Mouse (Mus musculus) hindbrain, embryonic 16.5 days (tissue): ENCODE results near the gene Polh. TPM values are rescaled to one million over a fixed set of nuclear protein-coding genes. Genes with fewer than 3 reads are reported as not detected.

Experiments used
- ATAC-seq: fragments of 200-750 bp; cut with Nextera tagmentation; 2 replicates; pipeline ENCODE4 v1.8.0; 2017; ENCODE audit warnings: moderate TSS enrichment, moderate library complexity
- H3K27ac ChIP-seq: fragments of 300-500 bp; sonication (generic); 2 replicates; pipeline ENCODE4 v1.5.1; 2014; ENCODE audit warnings: low read depth, mild to moderate bottlenecking, control low read depth, low read length, moderate library complexity
- H3K27me3 ChIP-seq: fragments of 300-500 bp; sonication (generic); replicated peaks from 2 replicates; pipeline ENCODE4 v1.6.1; 2014; ENCODE audit warnings: low read length; ENCODE audit not compliant: control insufficient read depth, insufficient read depth
- H3K36me3 ChIP-seq: fragments of 300-500 bp; sonication (generic); 2 replicates; pipeline ENCODE4 v1.6.1; 2014; ENCODE audit warnings: mild to moderate bottlenecking, low read length, moderate library complexity, mixed read lengths; ENCODE audit not compliant: control insufficient read depth, insufficient read depth
- H3K4me1 ChIP-seq: fragments of 300-500 bp; sonication (generic); 2 replicates; pipeline ENCODE4 v1.6.1; 2014; ENCODE audit warnings: low read depth, low read length; ENCODE audit not compliant: control insufficient read depth, insufficient read depth
- H3K4me2 ChIP-seq: fragments of 300-500 bp; sonication (generic); 2 replicates; pipeline ENCODE4 v1.6.1; 2014; ENCODE audit warnings: mild to moderate bottlenecking, low read length, control low read depth, moderate library complexity
- H3K4me3 ChIP-seq: fragments of 300-500 bp; sonication (generic); 2 replicates; pipeline ENCODE4 v1.5.1; 2014; ENCODE audit warnings: mild to moderate bottlenecking, low read length, control low read depth, moderate library complexity
- H3K9ac ChIP-seq: fragments of 300-500 bp; sonication (generic); 2 replicates; pipeline ENCODE4 v1.6.1; 2014; ENCODE audit warnings: low read depth, mild to moderate bottlenecking, control low read depth, low read length, moderate library complexity
- H3K9me3 ChIP-seq: fragments of 300-500 bp; sonication (generic); 2 replicates; pipeline ENCODE4 v1.6.1; 2014; ENCODE audit warnings: mild to moderate bottlenecking, low read length, moderate library complexity; ENCODE audit not compliant: control insufficient read depth
- WGBS: fragments of 180-500 bp; shearing (Covaris S2); extraction: QIAGEN DNeasy Blood & Tissue Kit; methylation state at CpG from one replicate; pipeline ENCODE4 v1.1.7; 2014; 5-methylcytosine and 5-hydroxymethylcytosine counted together
- microRNA counts: library from miRNA; unstranded; fragments of <30 nt; microRNA quantifications from one replicate; lab custom pipeline; 2016
- microRNA-seq: library from miRNA; unstranded; fragments of <30 nt; microRNA quantifications from one replicate; pipeline ENCODE4, GENCODE M21; 2017
- polyA plus RNA-seq: library from polyadenylated mRNA; unstranded; fragments of >200 nt; fragmentation: Nextera tagmentation; extraction: Ambion mirVana; gene quantifications from 2 replicates; pipeline ENCODE4 v1.2.1, GENCODE M21; 2015

Gene Polh
- polyA plus RNA-seq, 1 experiment from 2014 or later, result 6.2 TPM

DNA sequence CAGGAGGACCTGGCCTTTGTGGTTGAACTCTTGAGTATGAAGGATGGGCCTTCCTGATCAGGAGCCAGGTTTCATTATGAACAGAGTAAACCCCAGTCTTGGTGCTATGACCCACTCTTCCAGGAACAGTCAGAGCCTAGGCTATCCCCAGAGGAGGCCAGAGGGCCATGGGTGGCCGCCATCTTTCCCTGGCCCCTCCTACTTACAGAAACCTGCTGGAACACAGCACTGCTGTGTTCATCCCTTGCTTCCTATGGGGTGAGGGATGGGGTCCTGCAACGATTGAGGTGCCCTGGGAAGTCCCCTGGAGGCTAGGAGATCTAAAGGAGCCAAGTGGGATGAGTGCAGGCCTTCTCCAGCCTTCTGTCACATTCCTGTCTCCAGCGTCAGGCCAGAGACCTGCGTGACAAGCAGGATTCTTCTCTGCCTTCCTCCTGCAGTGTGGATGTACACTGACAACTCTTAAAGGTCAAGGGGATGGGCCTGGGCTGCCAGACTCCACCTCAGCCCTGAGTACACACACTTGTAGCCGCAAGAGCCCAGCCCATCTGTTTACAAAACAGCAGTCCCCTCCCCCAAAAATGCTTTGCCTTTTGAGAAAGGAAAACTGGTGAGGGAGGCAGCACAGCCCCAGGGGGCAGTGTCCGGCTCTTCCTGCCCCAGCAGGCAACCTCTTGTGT is 74.5 kb downstream of the Polh start:
- WGBS, result 75% methylated on average over 6 of the region's 6 CpGs
- no peak for ATAC-seq
- no peak overlapping the region for H3K9ac ChIP-seq

GRCm38 (mm10) chr17:46126608-46127007 is 75.8 kb downstream of the Polh start:
- no peak for ATAC-seq
- Histone ChIP-seq H3K27me3 (no peaks in the 10 kb centered on the region), H3K9ac (no peak overlapping the region), H3K4me2 (no peak overlapping the region), H3K36me3 (peaks cover 58% of the 10 kb centered on the region), H3K4me3 (no peak overlapping the region), H3K4me1 (no peaks in the 10 kb centered on the region), H3K9me3 (no peaks in the 10 kb centered on the region), H3K27ac (no peak overlapping the region)
- 82% methylated on average over 6 of the region's 6 CpGs for WGBS

More for the DNA sequence above, 74.5 kb downstream of the Polh start:
- no peak overlapping the region for H3K4me3 ChIP-seq
- no peaks in the 10 kb centered on the region for H3K4me1 ChIP-seq
- H3K27me3 ChIP-seq, result no peaks in the 10 kb centered on the region
- H3K36me3 ChIP-seq, result peaks cover 53% of the 10 kb centered on the region
- no peaks in the 10 kb centered on the region for H3K9me3 ChIP-seq
- H3K27ac ChIP-seq, result no peak overlapping the region
- no peak overlapping the region for H3K4me2 ChIP-seq

DNA sequence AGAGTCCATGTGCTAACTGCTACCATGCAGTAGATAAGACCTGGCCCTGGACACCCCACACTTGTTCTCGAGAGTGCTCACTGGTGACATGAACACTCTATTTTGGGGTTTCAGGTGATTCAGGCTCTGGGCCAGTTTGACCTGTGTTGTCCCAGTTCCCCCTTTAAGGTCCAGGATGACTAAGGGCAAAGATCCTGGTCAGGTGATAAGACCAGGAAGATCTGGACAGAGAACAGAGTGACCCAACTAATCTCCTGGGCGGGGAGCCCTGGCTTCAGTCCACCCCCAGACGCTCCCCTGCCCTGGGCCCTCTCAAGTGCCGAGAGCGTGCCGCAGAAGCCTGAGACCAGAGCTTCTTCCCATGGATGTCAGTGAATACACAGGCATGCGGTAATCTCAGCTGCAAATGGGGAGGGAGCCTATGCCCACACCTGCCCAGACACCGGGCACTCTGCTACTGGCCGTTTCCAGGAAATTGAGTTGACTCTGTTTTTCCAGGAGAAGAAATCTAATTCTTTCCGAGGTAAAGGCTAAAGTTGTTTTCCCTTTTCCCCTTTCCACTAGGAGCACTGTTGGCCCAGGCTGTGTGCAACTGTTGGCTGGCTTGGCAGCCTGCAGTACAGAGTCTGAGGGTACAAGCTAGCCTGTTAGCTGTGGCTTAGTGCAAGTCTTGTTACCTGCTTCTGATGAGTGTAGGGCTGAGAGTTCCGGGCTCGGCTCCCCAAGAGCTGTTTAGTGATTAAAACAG is 78.3 kb downstream of the Polh start:
- Histone ChIP-seq H3K9me3 (no peaks in the 10 kb centered on the region), H3K9ac (no peak overlapping the region), H3K4me2 (no peak overlapping the region), H3K27me3 (no peaks in the 10 kb centered on the region), H3K4me1 (no peaks in the 10 kb centered on the region), H3K27ac (no peak overlapping the region), H3K4me3 (no peak overlapping the region), H3K36me3 (peaks cover 65% of the 10 kb centered on the region)
- ATAC-seq, result no peak
- 92% methylated on average over 12 of the region's 12 CpGs for WGBS

- H3K9ac ChIP-seq, result no peak overlapping the region
- 94% methylated on average over 4 of the region's 4 CpGs for WGBS
- ATAC-seq, result no peak
Observed at GRCm38 (mm10) chr17:46123285-46123684, 79.2 kb downstream of the Polh start.

DNA sequence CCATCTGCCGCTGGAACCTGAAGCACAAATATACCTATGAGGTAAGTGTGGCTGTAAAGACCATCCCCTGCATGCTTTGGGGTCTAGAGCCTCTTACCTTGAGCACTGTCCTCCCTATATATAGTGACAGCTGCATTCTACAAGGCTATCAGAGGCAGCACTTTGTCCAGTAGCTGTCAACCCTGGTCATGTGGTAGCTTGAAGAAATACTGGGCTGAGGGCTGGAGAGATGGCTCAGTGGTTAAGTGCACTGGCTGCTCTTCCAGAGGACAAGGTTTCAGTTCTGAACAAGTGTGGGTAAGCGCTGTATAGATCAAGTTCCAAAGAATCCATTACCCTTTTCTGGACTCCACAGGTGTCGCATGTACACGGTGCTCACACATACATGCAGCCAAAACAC is 79.7 kb downstream of the Polh start:
- no peaks in the 10 kb centered on the region for H3K27me3 ChIP-seq
- ATAC-seq, result no peak
- H3K36me3 ChIP-seq, result peaks cover 52% of the 10 kb centered on the region
- H3K27ac ChIP-seq, result no peak overlapping the region
- no peaks in the 10 kb centered on the region for H3K4me1 ChIP-seq
- H3K9ac ChIP-seq, result no peak overlapping the region
- H3K4me2 ChIP-seq, result no peak overlapping the region
- no peak overlapping the region for H3K4me3 ChIP-seq
- WGBS, result 94% methylated on average over 4 of the region's 4 CpGs
- no peaks in the 10 kb centered on the region for H3K9me3 ChIP-seq

More at GRCm38 (mm10) chr17:46123285-46123684, 79.2 kb downstream of the Polh start:
- H3K4me1 ChIP-seq, result no peaks in the 10 kb centered on the region
- H3K27ac ChIP-seq, result no peak overlapping the region
- peaks cover 57% of the 10 kb centered on the region for H3K36me3 ChIP-seq
- H3K4me3 ChIP-seq, result no peak overlapping the region
- H3K9me3 ChIP-seq, result no peaks in the 10 kb centered on the region
- no peaks in the 10 kb centered on the region for H3K27me3 ChIP-seq
- no peak overlapping the region for H3K4me2 ChIP-seq

MicroRNA genes within 50 kb of the gene (microRNA counts, 519-probe panel; counts per million panel counts)
- microRNA mmu-miR-693-3p (lab: Ali Mortazavi, UCI), result not detected
- microRNA mmu-miR-693-5p (lab: Ali Mortazavi, UCI), result not detected

Small RNAs within 50 kb of the gene (microRNA-seq; reads per million reads assigned to microRNA genes)
- not detected for gene Mir693

Other genes with a start within 250 kb of the Polh start
- 3.7 and 3.8 TPM in 2 replicates for gene Vegfa, start 170.3 kb downstream of the Polh start, polyA plus RNA-seq
- 152 and 163 TPM in 2 replicates for gene Mrps18a, start 91.7 kb downstream of the Polh start, polyA plus RNA-seq
- 54.8 and 62.7 TPM in 2 replicates for gene Rsph9, start 58.4 kb downstream of the Polh start, polyA plus RNA-seq
- gene Mad2l1bp, start 49.1 kb downstream of the Polh start, polyA plus RNA-seq, result 22.1 and 23.0 TPM in 2 replicates
- 39.6 and 41.0 TPM in 2 replicates for gene Gtpbp2, start 41.6 kb downstream of the Polh start, polyA plus RNA-seq
- gene Xpo5, start 137 bp upstream of the Polh start, polyA plus RNA-seq, result 29.0 and 35.7 TPM in 2 replicates
- gene Polr1c, start 45.4 kb upstream of the Polh start, polyA plus RNA-seq, result 72.4 and 76.6 TPM in 2 replicates
- 101 and 105 TPM in 2 replicates for gene Yipf3, start 45.4 kb upstream of the Polh start, polyA plus RNA-seq
- 19.1 and 23.8 TPM in 2 replicates for gene Lrrc73, start 50.9 kb upstream of the Polh start, polyA plus RNA-seq
- gene Tjap1, start 80.4 kb upstream of the Polh start, polyA plus RNA-seq, result 26.7 and 32.1 TPM in 2 replicates
- gene Dlk2, start 94.8 kb upstream of the Polh start, polyA plus RNA-seq, result 25.3 and 26.8 TPM in 2 replicates
- gene Abcc10, start 125.7 kb upstream of the Polh start, polyA plus RNA-seq, result 9.2 and 9.3 TPM in 2 replicates
- 10.2 and 11.8 TPM in 2 replicates for gene Zfp318, start 181.1 kb upstream of the Polh start, polyA plus RNA-seq
- gene Crip3, start 226.3 kb upstream of the Polh start, polyA plus RNA-seq, result 3.3 and 3.6 TPM in 2 replicates
- gene Slc22a7, start 235.8 kb upstream of the Polh start, polyA plus RNA-seq, result not detected in 2 replicates